Mouse (Mus musculus) splenic B cell, adult 2 months (primary cell): ENCODE results near the gene Med20.

ENCODE experiments used
- DNase-seq: peaks from one replicate; pipeline ENCODE4 v3.0.0-alpha.2; 2011; ENCODE audit warnings: low read depth, low spot score
- H3K27me3 ChIP-seq: 2 replicates; pipeline ENCODE4 v1.6.1; 2012; ENCODE audit warnings: mild to moderate bottlenecking, low read length, moderate library complexity, mixed read lengths; ENCODE audit not compliant: control insufficient read depth, poor library complexity, insufficient read depth, severe bottlenecking
- H3K36me3 ChIP-seq: 2 replicates; pipeline ENCODE4 v1.6.1; 2012; ENCODE audit warnings: mild to moderate bottlenecking, low read length, moderate library complexity, mixed read lengths; ENCODE audit not compliant: control insufficient read depth, poor library complexity, insufficient read depth, severe bottlenecking

The Med20 gene

GRCm38 (mm10) chr17:47663009-47663713 is 51.8 kb downstream of the Med20 start:
- Histone ChIP-seq H3K27me3 (no peaks in the 10 kb centered on the region), H3K36me3 (no peaks in the 10 kb centered on the region)
- DNase-seq: no peak

GRCm38 (mm10) chr17:47664474-47664873 is 53.1 kb downstream of the Med20 start:
- Histone ChIP-seq H3K27me3 (no peaks in the 10 kb centered on the region), H3K36me3 (no peaks in the 10 kb centered on the region)
- no peak for DNase-seq

DNA sequence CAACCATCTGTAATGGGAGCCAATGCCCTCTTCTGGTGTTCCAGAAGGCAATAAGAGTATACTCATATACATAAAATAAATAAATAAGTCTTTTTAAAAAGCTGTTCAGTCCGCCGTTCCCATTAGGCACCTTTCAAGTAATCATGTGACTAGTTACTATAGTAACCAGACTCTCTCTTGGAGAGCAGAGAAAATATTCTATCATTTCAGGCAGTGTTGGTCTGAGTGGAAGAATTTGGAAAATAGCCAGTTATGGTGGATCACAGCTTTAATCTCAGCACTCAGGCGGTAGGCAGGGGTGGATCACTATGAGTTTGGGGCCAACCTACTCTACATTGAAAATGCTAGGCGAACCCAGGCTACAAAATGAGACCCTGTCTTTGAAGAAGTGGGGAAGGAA is 57.8 kb downstream of the Med20 start:
- no peaks in the 10 kb centered on the region for H3K27me3 ChIP-seq
- no peaks in the 10 kb centered on the region for H3K36me3 ChIP-seq
- DNase-seq: no peak

GRCm38 (mm10) chr17:47671988-47672310 is 60.6 kb downstream of the Med20 start:
- H3K36me3 ChIP-seq: no peaks in the 10 kb centered on the region
- no peaks in the 10 kb centered on the region for H3K27me3 ChIP-seq
- no peak for DNase-seq

- no peaks in the 10 kb centered on the region for H3K36me3 ChIP-seq
- no peaks in the 10 kb centered on the region for H3K27me3 ChIP-seq
- no peak for DNase-seq
These were observed 61.1 kb downstream of the Med20 start for GRCm38 (mm10) chr17:47672311-47673111.
